Mouse (Mus musculus) cerebellum, adult 11 months (tissue): ENCODE data around the gene Acyp2.
"Not testable (repeated sequence)": the region's sequence is repeated elsewhere in the genome, so short reads cannot be mapped to it uniquely, and the experiment has no call there.

Source experiments
- DNase-seq: peaks from one replicate; pipeline ENCODE4 v3.0.0; 2022

Acyp2 gene

GRCm38 (mm10) chr11:30649001-30649637 lies at the start of gene Acyp2:
Gene Acyp2 (minus strand): TSS chr11:30649587.
- peak; percentile 80 for DNase-seq

GRCm38 (mm10) chr11:30689421-30689820 lies 40.0 kb upstream of the Acyp2 start:
- DNase-seq, result no peak

GRCm38 (mm10) chr11:30676086-30676485 lies 26.7 kb upstream of the Acyp2 start:
- DNase-seq, result peak; percentile 21

DNA sequence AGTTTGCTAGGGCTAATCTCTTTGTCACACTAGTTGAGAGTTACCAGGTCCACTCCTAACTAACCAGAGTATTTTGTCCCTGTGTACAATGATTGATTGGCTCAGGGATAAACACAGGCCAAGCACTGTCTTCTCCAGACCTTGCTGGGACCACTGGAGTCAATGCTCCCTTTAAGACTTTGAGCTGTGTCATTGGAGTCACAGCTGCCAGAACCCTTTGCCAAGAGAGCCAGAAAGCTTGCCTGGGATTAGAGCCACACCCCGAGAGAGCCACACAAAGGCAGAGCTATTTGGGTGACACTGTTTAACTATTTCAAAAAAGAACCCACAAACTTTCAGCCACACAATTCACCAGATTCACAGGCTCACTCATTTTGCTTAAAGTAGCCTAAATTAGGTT lies 23.3 kb upstream of the Acyp2 start:
- DNase-seq, result no peak

- no peak for DNase-seq
These were observed 13.6 kb upstream of the Acyp2 start for GRCm38 (mm10) chr11:30663001-30663400.

DNA sequence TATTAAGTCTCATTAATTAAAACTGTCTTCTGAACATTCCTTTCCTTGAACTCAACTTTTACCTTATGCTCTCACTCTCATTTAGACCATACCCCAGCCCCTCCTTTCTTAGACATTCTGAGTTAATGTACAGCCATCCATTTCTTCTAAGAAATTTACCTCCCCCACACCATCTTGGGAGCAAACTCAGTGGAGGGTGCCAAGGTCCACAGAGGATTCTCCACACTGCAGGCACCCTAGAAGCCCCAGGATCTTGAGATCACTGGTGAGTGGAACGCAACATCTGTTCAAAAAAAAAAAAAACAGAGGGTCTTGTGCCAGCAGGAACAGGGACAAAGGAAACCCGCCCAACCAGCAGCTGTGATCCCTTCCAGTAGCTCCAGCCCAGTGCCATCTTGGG lies 13.2 kb upstream of the Acyp2 start:
- DNase-seq, result no peak

DNA sequence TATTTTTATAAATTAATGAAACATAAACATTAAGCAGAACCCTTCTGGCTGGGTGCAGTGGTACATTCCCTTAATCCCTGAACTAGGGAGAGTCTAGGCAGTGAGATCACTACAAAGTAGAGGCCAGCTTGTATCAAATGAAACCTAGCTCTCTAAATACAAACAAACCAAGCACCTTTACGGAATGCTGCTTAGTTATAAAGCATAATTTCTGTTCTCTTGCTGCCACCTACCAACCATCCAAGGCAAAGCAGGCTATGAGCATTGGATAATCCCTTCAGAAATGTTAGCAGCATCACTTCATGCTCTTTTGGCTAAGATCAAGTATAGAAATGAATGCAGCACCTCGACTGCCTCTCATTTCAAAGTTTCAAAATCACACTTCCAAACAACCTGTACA lies 7.7 kb upstream of the Acyp2 start:
- DNase-seq, result peak; percentile 43

GRCm38 (mm10) chr11:30656060-30656459 lies 6.7 kb upstream of the Acyp2 start:
- no peak for DNase-seq

- DNase-seq, result no peak
These were observed 1.0 kb upstream of the Acyp2 start for GRCm38 (mm10) chr11:30650416-30650815.

- no peak for DNase-seq
These were observed 13.7 kb downstream of the Acyp2 start for GRCm38 (mm10) chr11:30635674-30636073.

DNA sequence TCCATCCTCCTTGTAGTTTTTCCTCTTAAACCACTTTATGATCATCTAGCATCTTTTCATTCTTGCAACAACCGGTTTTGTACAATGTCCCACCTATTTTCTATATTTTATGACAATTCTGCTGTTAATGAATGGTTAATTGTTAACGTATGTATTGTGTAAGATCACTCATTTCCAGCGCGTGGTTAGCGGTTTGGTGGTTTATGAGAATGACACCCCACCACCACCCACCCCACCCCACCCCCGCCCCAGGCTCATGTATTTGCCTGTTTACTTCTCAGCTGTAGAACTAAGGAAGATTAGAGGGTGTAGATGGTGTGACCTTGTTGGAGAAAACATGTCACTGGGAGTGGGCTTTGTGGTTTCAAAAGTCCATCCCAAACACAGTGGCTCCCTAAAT lies 18.9 kb downstream of the Acyp2 start:
- no peak for DNase-seq

DNA sequence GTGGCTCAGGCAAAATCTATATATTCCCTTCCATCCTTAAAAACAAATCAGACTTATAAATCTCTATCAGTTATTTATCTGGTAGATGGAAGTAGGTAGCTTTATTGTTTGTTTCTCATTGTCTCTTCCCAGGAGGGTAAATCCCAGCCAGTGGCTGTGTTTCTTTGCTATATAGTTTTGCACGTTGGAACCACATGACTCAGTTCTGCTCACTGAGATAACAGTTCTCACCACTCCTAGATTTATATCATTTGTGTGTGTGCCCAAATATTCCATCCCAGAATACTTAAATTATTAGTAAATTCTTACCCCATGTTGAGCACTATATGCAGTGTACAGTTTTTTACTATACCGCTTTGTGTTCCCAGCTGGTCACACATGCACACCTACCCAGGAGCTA lies 26.2 kb downstream of the Acyp2 start:
- no peak for DNase-seq

DNA sequence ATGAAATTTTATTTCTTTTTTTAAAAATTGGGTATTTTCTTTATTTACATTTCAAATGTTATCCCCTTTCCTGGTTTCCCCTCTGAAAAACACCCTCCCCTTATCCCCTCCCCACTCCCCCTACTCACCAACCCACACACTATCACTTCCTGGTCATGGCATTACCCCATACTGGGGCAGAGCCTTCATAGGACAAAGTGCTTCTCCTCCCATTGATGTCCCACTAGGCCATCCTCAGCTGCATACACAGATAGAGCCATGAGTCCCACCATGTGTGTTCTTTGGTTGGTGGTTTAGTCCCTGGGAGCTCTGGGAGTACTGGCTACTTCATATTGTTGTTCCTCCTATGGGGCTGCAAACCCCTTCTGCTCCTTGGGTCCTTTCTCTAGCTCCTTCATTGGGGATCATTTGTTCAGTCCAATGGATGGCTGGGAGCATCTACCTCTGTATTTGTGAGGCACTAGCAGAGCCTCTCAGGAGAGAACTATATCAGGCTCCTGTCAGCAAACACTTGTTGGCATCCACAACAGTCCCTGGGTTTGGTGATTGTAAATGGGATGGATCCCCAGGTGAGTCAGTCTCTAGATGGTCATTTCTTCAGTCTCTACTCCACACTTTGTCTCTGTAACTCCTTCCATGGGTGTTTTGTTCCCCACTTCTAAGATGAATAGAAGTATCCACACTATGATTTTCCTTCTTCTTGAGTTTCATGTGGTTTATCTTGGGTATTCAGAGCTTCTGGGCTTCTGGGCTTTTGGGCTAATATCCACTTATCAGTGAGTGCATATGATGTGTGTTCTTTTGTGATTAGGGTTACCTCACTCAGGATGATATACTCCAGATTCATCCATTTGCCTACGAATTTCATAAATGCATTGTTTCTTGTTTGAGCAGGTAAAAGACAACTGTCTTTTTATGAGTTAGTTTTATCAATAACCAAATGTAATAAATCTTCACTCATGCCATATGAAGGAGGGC lies 27.7 kb downstream of the Acyp2 start:
- not testable (repeated sequence) for DNase-seq

DNA sequence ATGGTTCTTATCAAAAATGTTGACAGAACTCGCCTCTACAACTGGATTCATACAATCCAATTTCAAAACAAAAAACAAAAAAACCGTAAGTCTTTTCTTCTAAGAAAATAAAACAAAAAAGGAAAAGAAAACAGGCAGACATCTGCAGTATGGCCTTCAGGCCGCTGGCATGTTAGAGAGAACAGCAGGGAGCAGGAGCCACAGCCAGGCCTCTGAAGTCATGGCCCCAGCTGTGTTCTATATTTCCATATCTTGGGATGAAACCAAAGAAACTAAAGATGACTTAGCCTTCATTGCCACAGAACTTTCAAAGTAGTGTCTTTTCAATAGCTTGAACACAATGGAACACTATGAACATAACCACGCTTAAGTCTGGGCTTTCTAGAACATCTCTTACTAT lies 31.2 kb downstream of the Acyp2 start:
- no peak for DNase-seq

- no peak for DNase-seq
These were observed 31.8 kb downstream of the Acyp2 start for GRCm38 (mm10) chr11:30617571-30618097.

- no peak for DNase-seq
These were observed 33.4 kb downstream of the Acyp2 start for GRCm38 (mm10) chr11:30615977-30616376.

DNA sequence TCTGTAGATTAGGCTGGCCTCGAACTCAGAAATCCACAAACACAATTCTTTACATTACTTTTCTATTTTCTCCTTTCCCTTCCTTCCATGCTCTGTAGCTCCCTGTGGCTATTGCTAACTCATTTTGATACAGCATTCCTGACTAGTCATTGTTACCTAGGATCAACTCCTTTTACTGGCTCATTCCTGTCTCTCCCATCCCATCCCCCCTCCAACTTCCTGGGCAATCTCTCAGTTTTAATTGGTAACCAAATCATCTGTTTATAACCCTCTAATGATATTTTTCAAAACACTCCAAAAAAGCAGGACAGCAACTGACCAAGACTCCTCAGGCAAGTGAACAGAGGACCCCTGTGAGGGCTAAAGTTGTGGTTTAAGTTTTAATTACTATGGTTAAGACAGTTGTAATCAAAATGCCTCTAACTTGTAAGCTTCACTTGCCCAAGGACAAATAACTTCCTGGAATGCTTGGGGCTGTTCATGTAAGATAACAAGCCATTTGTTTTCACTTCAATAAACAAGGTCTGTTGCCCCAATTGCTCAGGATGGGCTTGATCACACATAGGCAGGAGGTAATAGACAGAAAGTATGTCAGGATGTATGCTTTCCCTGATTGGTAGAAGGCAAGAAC lies 35.4 kb downstream of the Acyp2 start:
- no peak for DNase-seq

DNA sequence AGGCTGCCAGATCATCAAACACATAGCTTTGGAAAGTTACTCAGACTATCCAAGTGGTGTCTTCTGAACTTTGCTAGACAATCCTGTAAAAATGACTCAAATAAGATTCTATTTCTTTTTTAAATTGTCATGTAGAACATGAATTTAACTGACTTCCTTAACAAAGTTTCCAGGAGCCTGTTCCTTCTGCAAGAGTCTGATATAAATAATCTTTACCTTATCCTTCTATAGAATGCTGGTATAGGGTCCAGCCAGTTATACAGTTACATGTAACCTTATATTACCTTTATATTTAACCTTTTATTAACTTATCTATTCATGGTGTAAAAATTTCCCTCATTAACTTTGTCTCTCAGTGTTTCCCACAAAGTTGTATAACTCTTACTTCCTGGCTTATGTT lies 36.7 kb downstream of the Acyp2 start:
- no peak for DNase-seq

DNA sequence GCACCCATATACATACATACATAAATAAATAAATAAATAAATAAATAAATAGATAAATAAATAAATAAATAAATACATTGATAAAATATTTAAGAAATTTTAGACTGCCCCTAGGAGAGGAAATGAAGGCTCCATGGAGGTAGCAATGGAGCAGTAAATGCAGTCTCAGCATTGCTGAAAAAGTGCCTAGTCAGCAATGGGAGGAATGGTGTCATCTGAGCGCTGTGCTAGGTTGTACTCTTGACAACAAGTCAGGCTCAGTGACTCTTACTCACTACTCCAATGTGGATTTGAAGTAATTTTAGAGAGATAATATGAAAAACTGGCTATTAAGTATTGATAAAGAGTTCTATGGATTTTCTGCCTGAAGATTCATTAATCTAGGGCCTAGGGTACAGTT lies 40.1 kb downstream of the Acyp2 start:
- no peak for DNase-seq

GRCm38 (mm10) chr11:30607587-30608518 lies 41.5 kb downstream of the Acyp2 start:
- DNase-seq, result no peak

DNA sequence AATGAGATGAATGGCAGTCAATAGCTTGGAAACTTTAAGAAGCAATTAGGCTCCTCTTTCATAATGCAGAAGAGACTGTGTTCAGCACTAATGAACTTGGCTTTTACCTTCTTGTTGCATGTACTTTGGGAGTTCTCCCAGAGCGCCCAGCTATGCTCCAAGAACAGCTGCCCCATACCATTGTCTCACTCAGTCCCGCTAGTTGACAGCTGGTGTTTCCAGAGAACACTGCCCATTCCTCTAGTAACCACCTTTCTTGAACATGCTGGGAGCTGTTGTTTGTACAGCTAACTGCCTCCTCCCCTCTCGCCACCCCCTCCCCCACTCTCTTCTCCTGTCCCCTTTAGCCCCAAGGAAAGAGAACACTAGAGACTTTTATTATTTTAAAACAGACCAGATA lies 52.1 kb downstream of the Acyp2 start:
- no peak for DNase-seq

- no peak for DNase-seq
These were observed 69.4 kb downstream of the Acyp2 start for GRCm38 (mm10) chr11:30580008-30580407.
